Mouse (Mus musculus) heart, embryonic 14.5 days (tissue): Measurements from ENCODE around the gene Dpy19l3. TPM values are rescaled to one million over a fixed set of nuclear protein-coding genes. Genes with fewer than 3 reads are reported as not detected.

Source experiments
- ATAC-seq: fragments of 200-750 bp; cut with Nextera tagmentation; 2 replicates; pipeline ENCODE4 v1.8.0; 2017; ENCODE audit warnings: low read depth, moderate TSS enrichment; ENCODE audit not compliant: insufficient number of reproducible peaks, insufficient read depth, low FRiP score
- H3K27ac ChIP-seq, 2 experiments: fragments of 200-500 bp in 1 of 2; fragments of 300-500 bp in 1 of 2; sonication (generic) in 1 of 2; replicated peaks in 1 of 2; 2 replicates each; pipeline ENCODE4 v1.5.1; 2012 to 2014; ENCODE audit warnings: low read depth in 2 of 2, low read length in 2 of 2, control low read depth in 1 of 2, mild to moderate bottlenecking in 1 of 2, mixed read lengths in 1 of 2; ENCODE audit not compliant: control insufficient read depth in 1 of 2, insufficient read depth in 1 of 2
- H3K27me3 ChIP-seq: fragments of 300-500 bp; sonication (generic); 2 replicates; pipeline ENCODE4 v1.6.1; 2014; ENCODE audit warnings: mild to moderate bottlenecking, low read length, control low read depth; ENCODE audit not compliant: control insufficient read depth, insufficient read depth
- H3K36me3 ChIP-seq: fragments of 300-500 bp; sonication (generic); 2 replicates; pipeline ENCODE4 v1.6.1; 2014; ENCODE audit warnings: mild to moderate bottlenecking, control low read depth, low read length, mixed read lengths; ENCODE audit not compliant: control insufficient read depth, insufficient read depth
- H3K4me1 ChIP-seq, 2 experiments: fragments of 200-500 bp in 1 of 2; fragments of 300-500 bp in 1 of 2; sonication (generic) in 1 of 2; 2 replicates each; pipeline ENCODE4 v1.6.1; 2012 to 2014; ENCODE audit warnings: low read length in 2 of 2, control low read depth in 1 of 2, mixed read lengths in 1 of 2; ENCODE audit not compliant: control insufficient read depth in 2 of 2, insufficient read depth in 2 of 2
- H3K4me2 ChIP-seq: fragments of 300-500 bp; sonication (generic); 2 replicates; pipeline ENCODE4 v1.6.1; 2014; ENCODE audit warnings: mild to moderate bottlenecking, low read length
- H3K4me3 ChIP-seq, 2 experiments: fragments of 200-500 bp in 1 of 2; fragments of 300-500 bp in 1 of 2; sonication (generic) in 1 of 2; 2 replicates each; pipeline ENCODE4 v1.5.1; 2012 to 2014; ENCODE audit warnings: low read length in 2 of 2, mild to moderate bottlenecking in 2 of 2, control low read depth in 1 of 2, low read depth in 1 of 2, moderate library complexity in 1 of 2; ENCODE audit not compliant: control insufficient read depth in 1 of 2, insufficient read depth in 1 of 2
- H3K9ac ChIP-seq: fragments of 300-500 bp; sonication (generic); 2 replicates; pipeline ENCODE4 v1.6.1; 2014; ENCODE audit warnings: mild to moderate bottlenecking, low read length
- H3K9me3 ChIP-seq: fragments of 300-500 bp; sonication (generic); 2 replicates; pipeline ENCODE4 v1.6.1; 2016; ENCODE audit warnings: low read length, control low read depth; ENCODE audit not compliant: control insufficient read depth
- WGBS: fragments of 180-500 bp; shearing (Covaris S2); extraction: QIAGEN DNeasy Blood & Tissue Kit; methylation state at CpG from one replicate; pipeline ENCODE4 v1.1.7; 2014; 5-methylcytosine and 5-hydroxymethylcytosine counted together
- polyA plus RNA-seq: library from polyadenylated mRNA; unstranded; fragments of >200 nt; fragmentation: Nextera tagmentation; extraction: Ambion mirVana; gene quantifications from 2 replicates; pipeline ENCODE4 v1.2.1, GENCODE M21; 2014

Gene Dpy19l3
- polyA plus RNA-seq, 1 experiment from 2014 or later: 15.6 TPM

GRCm38 (mm10) chr7:35764461-35764860, 10.2 kb upstream of the Dpy19l3 start:
- Histone ChIP-seq H3K9ac (no peak overlapping the region), H3K36me3 (no peaks in the 10 kb centered on the region), H3K27me3 (no peaks in the 10 kb centered on the region), H3K4me1 (no peaks in the 10 kb centered on the region), H3K9me3 (no peaks in the 10 kb centered on the region), H3K4me3 (no peak overlapping the region), H3K27ac (no peak overlapping the region), H3K4me2 (no peak overlapping the region)
- ATAC-seq: no peak
- 86% methylated on average over 11 of the region's 11 CpGs for WGBS

GRCm38 (mm10) chr7:35761801-35762200, 7.5 kb upstream of the Dpy19l3 start:
- WGBS: 61% methylated on average over 5 of the region's 5 CpGs
- no peak overlapping the region for H3K27ac ChIP-seq

GRCm38 (mm10) chr7:35759602-35760001, 5.3 kb upstream of the Dpy19l3 start:
- Histone ChIP-seq H3K27me3 (no peaks in the 10 kb centered on the region), H3K36me3 (no peaks in the 10 kb centered on the region), H3K4me1 (peaks cover 3% of the 10 kb centered on the region in 2 experiments; a peak in 2 of 4 replicates), H3K4me3 (no peak overlapping the region), H3K9me3 (0 out of 2 replicates have a peak, but pooled peaks cover 2% of the 10 kb centered on the region), H3K9ac (no peak overlapping the region), H3K4me2 (no peak overlapping the region), H3K27ac (no peak overlapping the region)
- 17% methylated on average over 2 of the region's 2 CpGs for WGBS
- no peak for ATAC-seq

More at GRCm38 (mm10) chr7:35761801-35762200, 7.5 kb upstream of the Dpy19l3 start:
- Histone ChIP-seq H3K4me1 (no peaks in the 10 kb centered on the region), H3K36me3 (no peaks in the 10 kb centered on the region), H3K4me2 (no peak overlapping the region), H3K4me3 (no peak overlapping the region), H3K9ac (no peak overlapping the region), H3K27me3 (no peaks in the 10 kb centered on the region), H3K9me3 (no peaks in the 10 kb centered on the region)
- no peak for ATAC-seq

- Histone ChIP-seq H3K36me3 (no peaks in the 10 kb centered on the region), H3K4me1 (peaks cover 5 to 10% of the 10 kb centered on the region in 2 experiments; a peak in 3 of 4 replicates), H3K4me2 (no peak overlapping the region), H3K9me3 (0 out of 2 replicates have a peak, but pooled peaks cover 2% of the 10 kb centered on the region), H3K27ac (no peak overlapping the region), H3K4me3 (no peak overlapping the region), H3K9ac (no peak overlapping the region), H3K27me3 (no peaks in the 10 kb centered on the region)
- ATAC-seq: no peak
- 41% methylated on average over 14 of the region's 14 CpGs for WGBS
These were observed 2.5 kb upstream of the Dpy19l3 start for GRCm38 (mm10) chr7:35756510-35757440.

GRCm38 (mm10) chr7:35754886-35755168, 573 bp upstream of the Dpy19l3 start:
- Histone ChIP-seq H3K4me3 (peak overlapping the region; percentile 88 to 91), H3K27ac (peak overlapping the region in 1 of 2 experiments; percentile 33; a peak in 1 of 4 replicates), H3K4me1 (peaks cover 5 to 10% of the 10 kb centered on the region in 2 experiments; a peak in 3 of 4 replicates), H3K4me2 (peak overlapping the region; percentile 100), H3K9me3 (0 out of 2 replicates have a peak, but pooled peaks cover 2% of the 10 kb centered on the region), H3K36me3 (peaks cover 6% of the 10 kb centered on the region; the same call in 1 of the 2 replicates), H3K27me3 (no peaks in the 10 kb centered on the region), H3K9ac (peak overlapping the region; percentile 82)
- 65% methylated on average over 4 of the region's 4 CpGs for WGBS
- no peak for ATAC-seq

GRCm38 (mm10) chr7:35753319-35754032, 778 bp downstream of the Dpy19l3 start:
- Histone ChIP-seq H3K4me3 (peak overlapping the region; percentile 88 to 91), H3K4me2 (peak overlapping the region; percentile 100), H3K9me3 (0 out of 2 replicates have a peak, but pooled peaks cover 2% of the 10 kb centered on the region), H3K9ac (peak overlapping the region; percentile 82), H3K27ac (no peak overlapping the region), H3K27me3 (no peaks in the 10 kb centered on the region), H3K36me3 (peaks cover 18% of the 10 kb centered on the region), H3K4me1 (peaks cover 5 to 10% of the 10 kb centered on the region in 2 experiments; a peak in 3 of 4 replicates)
- ATAC-seq: no peak
- WGBS: 4% methylated on average over 15 of the region's 15 CpGs

- Histone ChIP-seq H3K9ac (no peak overlapping the region), H3K36me3 (peaks cover 21% of the 10 kb centered on the region), H3K4me1 (peaks cover 5 to 10% of the 10 kb centered on the region in 2 experiments; a peak in 3 of 4 replicates), H3K4me2 (no peak overlapping the region), H3K27me3 (no peaks in the 10 kb centered on the region), H3K27ac (no peak overlapping the region), H3K4me3 (no peak overlapping the region), H3K9me3 (no peaks in the 10 kb centered on the region)
- WGBS: 80% methylated on average over 9 of the region's 9 CpGs
- no peak for ATAC-seq
These were observed 3.4 kb downstream of the Dpy19l3 start for GRCm38 (mm10) chr7:35750873-35751272.
